Mouse (Mus musculus) adrenal gland (tissue): ENCODE measurements around the gene Tmem9b.

Experiments
- intact Hi-C: fragments of 180-260 bp; cut with DNase I; formaldehyde crosslinking; loops from one replicate; pipeline ENCODE4 v1.15.1; 2025

The Tmem9b gene

GRCm38 (mm10) chr7:109741060-109741459 is 11.6 kb downstream of the Tmem9b start:
- intact Hi-C loops = no loop called here

GRCm38 (mm10) chr7:109739822-109740370 is 12.8 kb downstream of the Tmem9b start:
- intact Hi-C loops = no loop called here

DNA sequence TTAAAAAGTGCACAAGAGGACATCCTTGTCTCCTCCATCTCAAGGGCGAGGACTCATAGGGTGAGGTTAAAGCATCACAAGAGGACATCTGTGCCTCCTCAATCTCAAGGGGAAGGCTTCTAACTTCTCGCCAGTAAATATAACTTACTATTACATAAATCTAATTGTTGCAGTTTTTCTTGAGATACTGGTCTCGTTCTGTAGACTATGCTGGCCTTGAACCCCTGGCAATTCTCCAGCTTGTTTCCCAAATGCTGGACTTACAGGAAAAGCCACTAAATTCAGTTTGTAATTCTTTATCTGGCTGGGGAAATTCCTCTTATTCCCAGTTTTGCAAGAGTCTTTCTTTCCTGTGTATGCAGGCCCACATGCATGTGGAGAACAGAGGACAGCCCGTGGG is 17.9 kb downstream of the Tmem9b start:
- intact Hi-C loops = no loop called here

DNA sequence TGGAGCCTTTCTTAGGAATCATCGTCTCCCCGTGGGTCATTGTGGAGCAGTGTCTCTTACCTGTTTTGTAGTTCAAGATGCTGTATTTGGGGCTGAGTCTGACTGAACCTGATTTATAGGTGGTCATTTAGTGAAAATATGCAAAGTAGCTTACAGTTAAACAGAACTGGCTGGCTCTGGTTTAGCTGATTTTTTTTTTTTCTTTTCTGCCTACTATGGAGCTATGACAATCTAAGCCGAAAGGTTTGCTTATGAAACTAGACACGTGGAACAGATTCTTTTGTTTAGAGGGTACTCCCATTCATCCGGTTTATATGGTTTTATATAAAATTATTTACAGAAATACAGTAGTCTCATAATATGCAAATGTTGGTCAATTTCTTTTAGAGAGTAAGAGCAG is 21.0 kb downstream of the Tmem9b start, which contains the start of gene Ascl3:
TSS of gene Ascl3 (minus strand) at position 101 of the 400 bp plus-strand sequence.
- intact Hi-C loops = no loop called here

DNA sequence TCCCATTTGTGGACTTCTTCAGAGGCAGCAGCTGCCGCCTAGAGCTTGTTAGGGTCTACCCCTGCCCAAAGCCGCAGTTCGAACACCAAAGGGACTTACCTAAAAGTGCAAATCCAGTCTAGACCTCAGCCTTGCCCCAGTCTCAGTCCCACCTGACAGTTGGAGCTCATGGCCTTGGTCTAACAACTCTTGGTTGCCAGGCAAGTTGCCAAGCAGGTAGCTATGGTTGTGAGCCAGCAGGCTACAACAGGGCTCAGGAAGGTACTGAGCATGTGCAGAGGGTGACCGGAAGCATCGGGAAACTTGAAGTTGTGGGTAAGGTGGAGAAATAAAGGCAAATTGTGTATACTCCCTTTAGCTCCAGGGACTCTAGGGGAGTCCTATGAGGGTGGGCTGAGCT is 29.0 kb downstream of the Tmem9b start, which contains the start of gene BC051019:
TSS of gene BC051019 (minus strand) at position 154 of the 400 bp plus-strand sequence.
- intact Hi-C loops = no loop called here

DNA sequence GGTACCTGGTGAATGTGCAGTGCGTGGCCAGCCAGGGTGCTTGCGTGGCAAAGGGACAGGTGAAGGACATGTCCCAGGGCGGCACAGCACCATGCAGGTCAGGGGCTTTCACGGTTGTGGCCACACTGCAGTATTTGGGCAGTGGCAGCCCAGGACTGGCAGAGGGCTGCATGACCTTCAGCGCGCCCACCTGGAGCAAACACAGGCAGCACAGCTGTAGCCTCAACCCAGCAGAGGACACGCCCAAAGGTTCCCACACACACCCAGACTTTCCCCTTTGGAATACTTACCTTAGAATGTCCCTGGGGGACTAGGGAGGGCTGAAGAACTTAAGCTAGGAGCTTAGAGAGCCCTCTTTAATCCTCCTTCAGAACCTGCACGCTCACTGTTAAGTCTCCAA is 29.6 kb downstream of the Tmem9b start:
- intact Hi-C loops = no loop called here

DNA sequence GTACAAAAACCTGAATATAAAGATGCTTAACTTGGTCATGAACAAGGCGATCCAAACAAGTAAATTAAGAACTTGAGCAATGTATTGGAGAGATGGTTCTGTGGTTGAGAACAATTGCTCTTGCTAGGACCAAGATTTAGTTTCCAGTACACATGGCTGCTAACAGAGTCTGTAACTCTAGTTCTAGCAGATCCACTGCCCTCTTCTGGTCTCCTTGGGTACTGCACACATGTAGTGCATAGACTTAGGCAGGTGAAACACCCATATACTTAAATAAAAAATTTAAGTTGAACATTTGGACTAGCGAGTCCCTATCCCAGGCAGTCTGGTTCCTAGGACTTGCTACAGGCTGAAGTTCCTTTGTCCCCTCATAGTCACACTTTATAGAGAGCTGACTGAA is 30.1 kb downstream of the Tmem9b start:
- intact Hi-C loops = no loop called here

GRCm38 (mm10) chr7:109719286-109719685 is 33.4 kb downstream of the Tmem9b start:
- intact Hi-C loops = loop anchor here (2.0 kb wide), 1 partner anchor 190 kb away; no protein-coding TSS in a partner anchor

DNA sequence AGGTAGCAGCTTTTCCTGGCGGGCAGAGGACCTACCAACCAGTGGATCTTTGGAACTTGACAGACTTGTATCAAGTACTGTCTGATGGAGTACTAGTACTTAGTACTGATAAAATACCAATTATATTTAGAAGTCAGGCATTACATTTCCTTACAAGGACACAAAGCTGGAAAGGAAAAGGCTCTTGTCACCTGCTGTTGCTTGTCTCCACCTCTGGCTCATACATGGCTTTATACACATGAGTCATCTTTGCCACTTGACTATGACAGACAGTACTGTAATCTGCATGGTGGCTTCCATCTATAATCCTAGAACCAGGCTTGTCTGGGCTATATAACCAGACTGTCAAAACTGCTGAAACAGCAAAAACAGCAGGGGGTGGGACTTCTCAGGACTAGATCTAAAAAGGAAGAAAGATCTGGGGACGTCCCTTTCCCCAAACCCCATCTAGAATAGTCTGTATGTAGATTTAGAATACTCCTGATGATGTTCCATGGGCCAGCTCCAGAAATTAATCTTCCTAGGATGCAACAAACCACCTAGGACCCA is 39.2 kb downstream of the Tmem9b start:
- intact Hi-C loops = no loop called here

DNA sequence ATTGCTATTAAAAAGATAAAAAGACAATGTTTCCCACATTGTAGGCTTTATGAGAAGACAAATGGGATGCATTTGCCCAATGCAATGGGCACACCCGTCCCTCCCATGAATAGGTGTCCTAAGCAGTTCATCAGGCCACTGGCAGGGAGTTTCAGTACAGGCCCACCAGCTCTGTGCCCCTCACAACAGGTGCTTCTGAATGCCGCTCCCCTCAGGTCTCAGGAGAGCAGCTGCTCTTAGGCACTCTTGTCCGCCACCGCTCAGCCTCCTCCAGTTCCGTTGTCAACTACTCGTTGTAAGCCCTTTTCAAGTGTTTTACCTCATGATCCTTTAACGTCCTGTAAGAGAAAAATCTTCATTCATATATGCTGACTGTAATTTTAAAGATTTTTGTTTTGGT is 40.5 kb downstream of the Tmem9b start:
- intact Hi-C loops = no loop called here

DNA sequence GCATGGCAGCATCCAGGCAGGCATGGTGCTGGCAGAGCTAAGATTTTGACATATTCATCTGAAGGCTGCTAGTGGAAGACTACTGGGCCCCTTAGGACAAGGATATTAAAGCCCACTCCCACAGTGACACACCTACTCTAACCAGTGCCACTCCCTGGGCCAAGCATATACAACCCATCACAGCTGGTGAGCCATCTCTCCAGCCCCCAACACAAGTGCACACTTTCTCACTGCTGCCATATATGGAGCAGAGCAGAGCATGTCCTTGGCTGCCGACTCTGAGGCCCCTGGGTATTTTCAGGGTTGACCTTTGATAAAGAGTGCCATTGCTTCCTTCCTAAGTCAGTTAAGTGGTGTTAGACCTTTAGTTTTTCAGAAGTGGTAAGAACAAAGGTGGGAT is 42.6 kb downstream of the Tmem9b start:
- intact Hi-C loops = no loop called here

DNA sequence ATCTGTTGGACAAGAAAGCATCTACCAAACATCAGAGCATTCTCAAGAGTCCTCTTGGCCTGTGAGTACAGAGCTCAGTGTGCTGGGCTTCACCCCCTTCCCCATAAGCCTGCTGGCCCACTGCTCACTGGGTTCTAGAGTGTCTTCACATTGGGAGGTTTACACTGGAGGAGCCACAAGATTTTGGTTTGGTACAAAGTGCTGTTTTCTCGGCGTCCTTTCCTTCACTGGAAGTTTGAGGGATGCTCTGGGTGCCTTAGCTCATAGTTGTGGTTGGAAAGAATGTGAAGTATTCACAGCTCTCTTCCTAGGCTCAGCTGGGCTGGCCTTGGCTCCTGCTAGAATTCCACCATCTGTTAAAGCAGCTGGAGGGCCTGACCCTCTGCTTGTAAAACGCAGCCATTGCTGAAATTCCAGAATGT is 43.7 kb downstream of the Tmem9b start:
- intact Hi-C loops = loop anchor here (5.0 kb wide), 1 partner anchor 183 kb away; no protein-coding TSS in a partner anchor

DNA sequence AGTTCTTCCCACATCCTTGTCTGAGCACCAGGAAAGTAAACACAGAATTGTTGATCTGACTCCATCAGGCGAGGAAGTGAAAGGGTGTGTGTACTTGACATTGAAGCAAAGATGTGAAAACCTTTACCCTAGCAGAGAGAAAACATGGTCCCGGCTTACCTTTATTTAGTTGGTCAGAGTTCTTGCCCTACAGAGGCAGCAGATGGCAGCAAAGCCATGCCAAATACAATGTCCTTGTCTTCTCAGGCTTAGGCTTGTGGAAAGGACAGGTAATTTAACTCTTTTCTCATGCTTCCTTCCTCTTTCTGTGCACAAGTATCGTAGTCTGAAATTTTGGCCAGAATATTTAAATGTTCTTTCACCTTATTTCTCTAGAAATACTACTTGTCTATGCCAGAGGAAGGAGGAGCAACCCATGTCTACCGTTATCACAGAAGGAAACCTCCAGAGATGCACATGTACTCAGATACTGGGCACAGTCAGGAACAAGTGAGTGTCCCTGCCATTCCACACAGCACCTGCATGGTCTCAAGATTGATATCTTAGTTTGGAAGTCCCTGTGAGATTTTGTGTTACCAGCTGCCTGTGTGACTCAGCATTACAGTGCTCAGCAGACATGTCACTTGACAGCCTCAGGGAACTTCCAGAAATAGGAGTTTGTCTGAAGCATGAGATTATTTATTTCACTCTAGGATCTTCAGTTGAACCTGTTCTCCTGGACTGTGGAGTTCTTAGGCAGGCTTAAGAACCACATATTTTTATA is 45.5 kb downstream of the Tmem9b start:
- intact Hi-C loops = loop anchor here (5.0 kb wide), 1 partner anchor 185 kb away; no protein-coding TSS in a partner anchor

- intact Hi-C loops = no loop called here
These were observed 48.2 kb downstream of the Tmem9b start for GRCm38 (mm10) chr7:109704461-109704860.

- intact Hi-C loops = no loop called here
These were observed 48.7 kb downstream of the Tmem9b start for GRCm38 (mm10) chr7:109704016-109704377.

- intact Hi-C loops = no loop called here
These were observed 49.3 kb downstream of the Tmem9b start, which contains the start of the genes St5 and Akip1 for GRCm38 (mm10) chr7:109703190-109704015. Gene St5, minus strand, starts transcription at chr7:109703605. Gene Akip1, plus strand, starts transcription at chr7:109703690.

- intact Hi-C loops = no loop called here
These were observed 50.0 kb downstream of the Tmem9b start for GRCm38 (mm10) chr7:109702721-109703120.

GRCm38 (mm10) chr7:109700213-109700612 is 52.5 kb downstream of the Tmem9b start:
- intact Hi-C loops = no loop called here

- intact Hi-C loops = no loop called here
These were observed 57.3 kb downstream of the Tmem9b start for GRCm38 (mm10) chr7:109695339-109695726.

DNA sequence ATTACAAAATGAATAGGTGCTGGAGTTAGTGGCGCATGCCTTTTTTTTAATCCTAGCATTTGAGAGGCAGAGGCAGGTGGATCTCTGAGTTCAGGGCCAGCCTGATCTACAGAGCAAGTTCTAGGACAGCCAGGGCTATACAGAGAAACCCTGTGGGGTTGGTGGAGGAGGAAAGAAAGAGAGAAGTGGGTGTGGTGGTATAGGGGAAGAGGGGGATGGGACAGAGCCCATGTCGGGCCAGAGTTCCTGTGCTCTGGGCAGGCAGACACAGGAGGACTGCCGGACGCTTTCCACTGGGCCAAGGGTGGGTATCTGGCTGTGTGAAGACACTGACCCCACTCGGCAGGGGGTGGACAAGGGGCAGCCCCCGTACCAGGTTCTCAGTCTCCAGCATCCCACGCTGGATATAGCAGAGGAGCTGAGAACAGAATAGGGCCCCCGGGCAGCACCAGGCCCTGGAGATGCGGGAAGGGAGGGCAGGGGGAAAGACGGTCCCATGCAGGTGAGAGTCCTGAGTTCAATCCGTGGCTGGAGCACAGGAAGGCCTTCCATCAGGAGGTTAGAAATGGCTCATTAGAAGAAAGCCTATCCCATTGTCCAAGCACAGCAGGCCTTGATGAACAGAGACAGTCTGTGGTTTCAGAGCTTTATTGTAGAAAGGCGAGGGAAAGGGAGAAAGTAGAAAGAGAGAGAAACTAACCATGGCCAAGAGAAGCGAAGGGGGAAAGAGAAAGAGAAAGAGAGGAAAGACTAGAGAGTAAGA is 57.9 kb downstream of the Tmem9b start:
- intact Hi-C loops = no loop called here

- intact Hi-C loops = no loop called here
These were observed 61.7 kb downstream of the Tmem9b start for GRCm38 (mm10) chr7:109690961-109691360.
